Mouse (Mus musculus): Measurements from ENCODE around the gene Col19a1.

GRCm38 (mm10) chr1:24349462-24350217, 237.6 kb downstream of the Col19a1 start:
- TF ChIP-seq POLR2A (IDR thresholded peaks at IDR 0.05; ENCODE audit: insufficient read depth, low read length) (no peak), CTCF (IDR thresholded peaks at IDR 0.05; ENCODE audit: low read depth, low read length) (no peak)
